Mouse (Mus musculus) right cerebral cortex, adult 2 months (tissue): ENCODE results near the gene Klk5.

Experiments
- DNase-seq, 2 experiments: peaks; one replicate each; pipeline ENCODE4 v3.0.0; 2021 to 2022; ENCODE audit warnings: low spot score in 2 of 2

Klk5 gene

GRCm38 (mm10) chr7:43841701-43842100 lies at the start of gene Klk5:
Gene Klk5 (plus strand): TSS chr7:43841971.
- no peak for DNase-seq

GRCm38 (mm10) chr7:43796355-43796754 lies 45.4 kb upstream of the Klk5 start:
- DNase-seq: no peak

- no peak for DNase-seq
These were observed 44.4 kb upstream of the Klk5 start, which contains the start of gene Klk8 for GRCm38 (mm10) chr7:43797333-43797769. Gene Klk8 (plus strand): TSS chr7:43797577.

GRCm38 (mm10) chr7:43797844-43798462 lies 43.8 kb upstream of the Klk5 start:
- no peak for DNase-seq

GRCm38 (mm10) chr7:43799876-43800275 lies 41.9 kb upstream of the Klk5 start:
- DNase-seq: no peak

GRCm38 (mm10) chr7:43810994-43811393 lies 30.8 kb upstream of the Klk5 start, which contains the start of gene Klk7:
Gene Klk7 (plus strand): TSS chr7:43811294.
- no peak for DNase-seq

GRCm38 (mm10) chr7:43815211-43815610 lies 26.6 kb upstream of the Klk5 start:
- no peak for DNase-seq

- DNase-seq: no peak
These were observed 25.0 kb upstream of the Klk5 start for GRCm38 (mm10) chr7:43816746-43817145.

- no peak for DNase-seq
These were observed 20.2 kb upstream of the Klk5 start for GRCm38 (mm10) chr7:43821581-43821980.

- no peak for DNase-seq
These were observed 17.6 kb upstream of the Klk5 start, which contains the start of gene Klk6 for GRCm38 (mm10) chr7:43824199-43824598. Gene Klk6 (plus strand): TSS chr7:43824499.

GRCm38 (mm10) chr7:43826056-43826455 lies 15.7 kb upstream of the Klk5 start:
- no peak for DNase-seq

- no peak for DNase-seq
These were observed 14.1 kb upstream of the Klk5 start for GRCm38 (mm10) chr7:43827706-43828105.

GRCm38 (mm10) chr7:43829006-43829405 lies 12.8 kb upstream of the Klk5 start:
- no peak for DNase-seq

GRCm38 (mm10) chr7:43843801-43844200 lies 2.0 kb downstream of the Klk5 start:
- DNase-seq: no peak

GRCm38 (mm10) chr7:43851616-43852015 lies 9.8 kb downstream of the Klk5 start:
- no peak for DNase-seq

- DNase-seq: no peak
These were observed 13.0 kb downstream of the Klk5 start for GRCm38 (mm10) chr7:43854642-43855380.

GRCm38 (mm10) chr7:43855709-43856108 lies 13.9 kb downstream of the Klk5 start:
- no peak for DNase-seq

- no peak for DNase-seq
These were observed 14.5 kb downstream of the Klk5 start for GRCm38 (mm10) chr7:43856307-43856706.

GRCm38 (mm10) chr7:43857501-43857900 lies 15.7 kb downstream of the Klk5 start:
- DNase-seq: no peak

GRCm38 (mm10) chr7:43860411-43860810 lies 18.6 kb downstream of the Klk5 start:
- no peak for DNase-seq

GRCm38 (mm10) chr7:43873237-43873636 lies 31.5 kb downstream of the Klk5 start:
- DNase-seq: peak; percentile 79 to 80

- DNase-seq: no peak
These were observed 31.9 kb downstream of the Klk5 start for GRCm38 (mm10) chr7:43873674-43874073.

- no peak for DNase-seq
These were observed 33.2 kb downstream of the Klk5 start for GRCm38 (mm10) chr7:43874868-43875375.
